Mouse (Mus musculus) lung, adult 2 months (tissue): ENCODE measurements around the gene Bcar1.

Experiments used
- CTCF ChIP-seq: fragments of 200-500 bp; IDR thresholded peaks from 2 replicates; pipeline ENCODE4 v1.5.1; 2011; ENCODE audit warnings: mild to moderate bottlenecking, low read length, control low read depth; ENCODE audit not compliant: insufficient read depth
- POLR2A ChIP-seq: fragments of 200-500 bp; IDR thresholded peaks from 2 replicates; pipeline ENCODE4 v1.6.1; 2011; ENCODE audit warnings: low read depth, mild to moderate bottlenecking, control low read depth, low read length, borderline replicate concordance; ENCODE audit errors: extremely low read depth

DNA sequence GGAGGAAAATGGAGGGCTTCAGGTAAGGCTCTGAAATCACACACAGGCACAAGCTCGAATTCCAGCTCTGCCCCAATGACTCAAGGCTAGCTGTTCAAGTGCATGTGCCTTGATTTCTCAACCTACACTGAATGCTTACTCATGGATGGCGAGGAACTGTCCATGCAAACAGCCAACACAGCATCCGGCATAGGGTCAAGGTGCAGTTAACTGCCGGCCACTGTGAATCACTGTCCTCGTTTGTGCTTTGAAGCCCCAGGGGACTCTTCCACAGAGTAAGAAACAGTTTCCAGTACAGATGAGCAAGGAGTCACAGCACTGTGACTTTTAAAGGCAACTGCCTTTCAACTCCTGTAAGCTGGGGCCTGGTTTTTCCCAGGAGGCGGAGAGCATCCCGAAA is 36.1 kb upstream of the Bcar1 start:
- TF ChIP-seq CTCF, result no peak
- TF ChIP-seq POLR2A, result no peak
